Mouse (Mus musculus) heart, adult 2 months (tissue): ENCODE data around the gene Arhgef18.

Experiments used
- CTCF ChIP-seq: fragments of 200-600 bp; IDR thresholded peaks from 2 replicates; pipeline ENCODE4 v1.8.1; 2022; ENCODE audit warnings: antibody characterized with exemption, mild to moderate bottlenecking, moderate library complexity
- EP300 ChIP-seq: fragments of 200-500 bp; IDR thresholded peaks from 2 replicates; pipeline ENCODE4 v1.6.1; 2011; ENCODE audit warnings: low read depth, low read length, control low read depth; ENCODE audit not compliant: insufficient read depth
- POLR2A ChIP-seq: fragments of 200-500 bp; IDR thresholded peaks from 2 replicates; pipeline ENCODE4 v1.6.1; 2011; ENCODE audit warnings: mild to moderate bottlenecking, low read depth, low read length, control low read depth; ENCODE audit not compliant: insufficient read depth

DNA sequence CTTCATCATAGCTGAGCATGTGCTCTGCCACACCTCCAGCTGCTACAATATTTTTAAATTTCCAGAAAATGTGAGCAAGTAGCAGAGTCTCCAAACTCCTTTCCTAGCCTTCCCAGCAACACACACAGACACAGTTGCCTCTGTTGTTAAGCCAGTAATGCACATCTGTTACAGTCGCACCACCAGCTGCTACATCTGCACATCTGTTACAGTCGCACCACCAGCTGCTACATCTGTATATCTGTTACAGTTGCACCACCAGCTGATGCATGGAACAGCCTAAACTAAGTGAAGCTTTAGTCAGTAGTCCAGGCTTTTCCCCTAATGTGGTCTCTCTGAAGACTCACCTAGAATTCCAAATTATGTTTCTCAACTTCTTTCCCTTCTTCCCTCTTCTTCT is 35.6 kb downstream of the Arhgef18 start:
- TF ChIP-seq POLR2A, result no peak
- TF ChIP-seq CTCF, result no peak
- no peak for TF ChIP-seq EP300
